Mouse (Mus musculus): Measurements from ENCODE around the gene Crk.

GRCm38 (mm10) chr11:75693570-75693969, 14.5 kb downstream of the Crk start:
- TF ChIP-seq CTCF (IDR thresholded peaks at IDR 0.05; ENCODE audit: low read depth, low read length), result no peak
- no peak for TF ChIP-seq POLR2A (IDR thresholded peaks at IDR 0.05; ENCODE audit: extremely low read depth, insufficient read depth, low read length)
